Mouse (Mus musculus) urinary bladder, adult 2 months (tissue): Measurements from ENCODE around the gene Fxyd3. TPM values are rescaled to one million over a fixed set of nuclear protein-coding genes. Genes with fewer than 3 reads are reported as not detected.

Experiments
- DNase-seq: peaks from one replicate; pipeline ENCODE4 v3.0.0; 2022; ENCODE audit warnings: low spot score
- polyA plus RNA-seq: library from polyadenylated mRNA; depleted of rRNA; stranded (reverse); fragments of >200 nt; gene quantifications from 2 replicates; pipeline ENCODE4 v1.2.3, GENCODE M21; 2012

Gene Fxyd3
- polyA plus RNA-seq, 1 experiment, result 558 TPM

DNA sequence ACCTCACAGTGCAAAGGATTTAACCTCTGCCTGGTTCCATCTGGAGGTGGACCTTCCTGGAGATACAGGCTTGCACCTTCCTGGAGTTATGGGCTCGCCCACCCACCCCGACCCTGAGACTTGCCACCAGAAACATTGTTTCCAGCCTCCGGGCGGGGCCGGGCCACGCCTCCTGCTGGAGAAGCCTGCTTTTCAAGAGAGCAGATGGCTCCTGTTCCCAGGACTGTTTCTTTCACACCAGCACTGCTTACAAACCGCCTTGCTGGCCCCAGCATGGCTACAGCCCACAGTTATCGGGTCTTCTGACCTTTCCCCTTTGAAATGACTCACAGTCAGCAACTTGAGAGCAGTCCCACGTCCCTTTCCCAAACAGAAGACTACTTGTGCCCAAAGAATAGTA is 4.2 kb downstream of the Fxyd3 start:
- DNase-seq, result no peak

DNA sequence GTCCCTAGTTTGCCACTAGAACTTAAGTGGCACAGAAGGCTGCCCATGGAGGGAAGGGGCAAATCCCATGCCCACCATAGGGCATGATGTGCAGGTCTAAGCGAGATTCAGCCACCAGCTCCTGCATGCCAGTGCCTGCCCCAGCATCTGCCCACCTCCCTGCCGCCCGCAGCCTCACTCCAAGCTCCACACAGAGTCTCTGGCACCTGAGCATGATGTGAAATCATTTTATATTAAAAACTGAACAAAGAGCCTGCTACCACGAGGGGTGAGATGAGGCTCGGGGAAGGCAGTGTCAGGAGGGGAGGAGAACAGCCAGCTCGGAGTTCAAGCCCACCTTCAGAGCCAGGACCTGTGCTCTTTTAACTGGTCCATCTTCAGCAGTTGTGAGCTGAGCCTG is 6.2 kb downstream of the Fxyd3 start:
- no peak for DNase-seq

DNA sequence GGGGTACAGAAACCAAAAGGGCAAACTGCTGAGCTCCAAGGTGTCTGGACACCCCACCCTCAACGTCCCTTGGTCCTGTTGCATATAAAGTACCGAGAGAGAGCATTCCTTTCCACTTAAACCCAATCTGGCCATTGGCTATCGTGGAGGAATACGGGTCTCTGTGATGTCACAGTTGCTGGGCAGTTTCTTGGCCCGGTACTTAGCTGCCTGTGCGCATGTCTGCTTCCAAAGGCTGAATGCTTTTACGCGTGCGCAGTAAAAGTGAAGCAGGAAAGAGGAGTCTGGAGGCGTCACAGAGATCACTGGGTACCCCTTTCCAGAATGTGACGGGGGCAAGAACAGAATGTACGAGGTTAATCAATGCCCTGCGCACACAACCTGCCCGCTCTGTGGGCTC is 7.0 kb downstream of the Fxyd3 start:
- DNase-seq, result no peak

DNA sequence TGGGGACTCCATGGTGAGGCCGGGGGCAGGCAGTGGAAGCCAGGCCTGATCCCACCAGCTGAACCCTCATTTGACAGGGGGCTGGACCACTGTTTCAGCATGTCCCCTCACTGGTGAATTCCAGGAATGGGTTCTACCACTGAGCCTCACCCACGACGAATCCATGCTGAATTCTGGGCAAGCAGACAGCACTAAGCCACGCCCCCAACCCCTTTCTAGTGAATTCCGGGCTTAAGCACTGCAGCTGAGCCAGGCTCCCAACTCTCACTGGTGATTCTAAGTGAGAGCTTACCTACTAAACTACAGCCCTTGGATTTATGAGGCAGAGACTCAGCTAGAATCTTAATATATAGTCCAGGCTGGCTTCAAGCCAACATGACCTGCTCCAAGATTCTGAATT is 8.7 kb downstream of the Fxyd3 start:
- DNase-seq, result no peak

DNA sequence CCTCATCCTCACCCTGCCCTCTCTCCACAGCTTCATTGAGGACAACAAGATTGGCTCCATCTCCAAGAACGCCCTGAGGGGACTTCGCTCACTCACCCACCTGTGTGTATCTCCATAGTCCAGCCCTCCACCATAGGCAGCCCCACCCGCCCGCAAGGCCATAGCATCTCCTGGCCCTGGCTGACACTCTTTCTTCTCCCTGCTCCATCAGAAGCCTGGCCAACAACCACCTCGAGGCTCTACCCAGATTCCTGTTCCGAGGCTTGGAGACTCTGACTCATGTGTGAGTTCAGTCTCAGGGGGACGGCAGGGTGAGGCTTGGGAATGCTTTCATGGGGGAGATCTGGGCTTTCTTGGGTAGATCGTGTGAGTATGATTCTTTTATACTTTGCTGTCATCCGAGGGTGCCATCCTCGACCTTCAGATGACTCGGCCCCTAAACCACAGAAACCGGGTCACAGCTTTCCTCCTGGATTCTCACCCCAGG is 13.4 kb downstream of the Fxyd3 start:
- DNase-seq, result no peak

DNA sequence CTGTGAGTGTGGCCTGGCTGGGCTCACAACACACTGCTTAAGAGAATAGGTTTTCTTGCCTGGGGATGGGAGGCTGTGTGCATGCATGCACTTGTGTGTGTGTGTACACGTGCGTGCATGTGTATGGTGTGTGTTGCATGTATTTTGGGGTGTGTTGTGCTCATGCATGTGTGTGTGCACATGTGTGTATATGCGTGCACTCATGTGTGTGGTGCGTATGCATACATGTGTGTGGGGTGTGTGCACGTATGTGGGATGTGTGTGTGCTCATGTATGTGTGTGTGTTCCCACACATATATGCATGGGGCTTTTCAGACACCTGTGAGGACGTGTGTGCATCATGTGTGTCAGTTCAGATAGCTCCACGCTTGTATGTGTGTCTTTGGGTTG is 15.9 kb downstream of the Fxyd3 start:
- no peak for DNase-seq

DNA sequence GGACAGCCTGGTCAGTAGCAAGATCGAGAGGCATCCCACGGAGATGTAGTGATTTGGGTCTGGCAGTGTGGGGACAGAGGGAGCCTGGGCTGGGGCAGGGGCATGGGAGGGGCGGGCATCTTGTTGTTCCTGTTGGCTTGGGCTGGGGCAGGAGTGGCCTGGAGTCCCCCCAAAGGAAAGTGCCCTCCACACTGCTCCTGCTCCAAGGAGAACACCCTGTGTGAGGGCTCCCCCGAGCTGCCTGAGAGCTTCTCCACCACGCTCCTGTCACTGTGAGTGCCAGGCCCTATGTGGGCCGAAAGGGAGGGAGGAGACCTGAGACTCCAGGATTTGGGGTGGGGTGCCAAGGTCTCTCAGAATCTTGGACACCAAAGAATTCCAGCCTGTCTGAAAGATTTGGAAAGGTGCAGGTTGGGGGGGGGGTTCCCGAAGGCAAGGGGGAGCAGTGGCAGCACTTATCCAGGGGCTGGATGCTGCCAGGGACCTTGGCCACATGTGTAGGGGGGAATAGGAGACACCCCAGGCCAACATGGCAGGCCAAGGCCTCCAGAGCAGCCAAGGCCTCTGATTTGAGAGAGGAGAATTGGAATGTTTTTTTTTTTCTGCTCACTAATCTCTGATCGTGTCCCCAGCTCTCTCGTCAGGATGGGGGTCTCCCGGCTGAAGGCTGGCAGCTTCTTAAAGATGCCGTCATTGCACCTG is 16.4 kb downstream of the Fxyd3 start:
- DNase-seq, result no peak

DNA sequence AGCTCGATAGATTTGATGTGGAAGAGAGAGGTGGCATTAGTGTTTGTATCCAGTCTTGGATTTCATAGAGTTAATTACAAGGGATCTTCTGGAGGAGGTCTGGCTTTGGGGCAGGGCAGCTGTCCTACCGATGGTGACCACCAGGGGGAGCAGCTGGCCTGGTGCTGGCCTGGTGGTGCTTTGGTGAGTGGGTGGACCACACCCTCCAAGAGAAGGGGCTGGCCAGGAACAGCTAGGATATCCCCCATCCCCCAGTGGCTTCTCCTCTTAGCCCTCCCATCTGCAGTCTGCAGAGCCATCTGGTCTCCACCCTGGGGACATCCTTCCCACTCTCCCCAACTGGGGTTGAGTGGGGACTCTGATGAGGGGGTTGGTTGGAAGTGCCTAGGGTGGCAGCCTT is 17.4 kb downstream of the Fxyd3 start, which contains the start of gene Lgi4:
Gene Lgi4 (plus strand): TSS at position 235 of the 400 bp plus-strand sequence.
- peak; percentile 80 for DNase-seq

DNA sequence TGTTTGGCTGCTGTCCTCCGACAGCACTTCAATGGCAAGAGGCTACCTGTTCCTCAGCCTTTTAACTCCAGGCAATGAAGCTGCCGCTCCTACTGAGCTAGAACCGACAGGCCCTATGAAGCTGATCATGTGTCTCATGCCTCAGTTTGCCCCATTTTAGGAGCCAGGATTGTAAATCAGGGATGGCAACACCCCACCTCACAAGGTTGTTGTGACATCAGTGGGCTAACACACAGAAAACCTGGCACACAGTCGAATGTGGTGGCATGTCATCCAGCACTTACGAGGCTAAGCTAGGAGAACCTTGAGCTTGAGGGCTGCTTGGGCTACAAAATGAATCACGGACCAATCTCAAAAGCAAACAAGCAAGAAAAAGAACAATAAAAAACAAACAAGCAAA is 18.3 kb downstream of the Fxyd3 start:
- DNase-seq, result no peak

DNA sequence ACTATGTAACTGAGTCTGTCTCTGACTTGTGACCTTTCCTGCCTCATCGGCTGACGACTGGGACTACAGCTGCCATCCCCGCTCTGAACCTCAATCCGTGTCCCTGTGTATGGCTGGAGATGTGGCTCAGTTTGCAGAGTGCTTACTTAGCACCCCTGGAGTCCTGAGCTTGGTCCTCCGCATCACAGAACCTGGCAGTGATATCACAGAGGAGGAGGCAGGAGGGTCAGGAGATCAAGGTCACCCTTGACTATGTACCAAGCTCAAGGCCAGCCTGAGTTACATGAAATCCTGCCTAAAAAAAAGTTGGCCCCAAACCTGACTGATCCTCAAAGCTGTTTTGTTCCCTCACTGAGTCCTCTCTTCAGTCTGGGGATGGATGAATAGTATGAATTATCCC is 18.8 kb downstream of the Fxyd3 start:
- DNase-seq, result no peak

DNA sequence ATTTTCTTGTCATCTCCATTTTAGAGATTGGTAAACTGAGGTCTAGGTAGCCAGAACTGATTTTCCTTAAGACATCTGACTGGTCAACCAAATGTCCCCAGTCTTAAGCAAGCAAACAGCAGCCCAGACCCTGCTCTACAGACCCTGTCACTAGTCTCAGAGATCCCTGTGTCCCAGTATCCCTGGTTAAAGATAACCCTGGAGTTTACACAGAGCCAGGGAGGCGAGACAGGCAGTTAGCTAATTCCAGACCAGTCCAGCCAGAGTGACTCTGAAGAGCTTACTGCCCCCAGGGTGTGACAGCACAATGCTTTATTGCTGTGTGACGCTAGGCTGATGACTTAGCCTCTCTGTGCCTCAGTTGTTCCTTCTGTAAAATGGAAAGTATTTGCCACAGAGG is 19.4 kb downstream of the Fxyd3 start, which contains the start of gene Fxyd1:
Gene Fxyd1 (minus strand): TSS at position 129 of the 400 bp plus-strand sequence.
- no peak for DNase-seq

DNA sequence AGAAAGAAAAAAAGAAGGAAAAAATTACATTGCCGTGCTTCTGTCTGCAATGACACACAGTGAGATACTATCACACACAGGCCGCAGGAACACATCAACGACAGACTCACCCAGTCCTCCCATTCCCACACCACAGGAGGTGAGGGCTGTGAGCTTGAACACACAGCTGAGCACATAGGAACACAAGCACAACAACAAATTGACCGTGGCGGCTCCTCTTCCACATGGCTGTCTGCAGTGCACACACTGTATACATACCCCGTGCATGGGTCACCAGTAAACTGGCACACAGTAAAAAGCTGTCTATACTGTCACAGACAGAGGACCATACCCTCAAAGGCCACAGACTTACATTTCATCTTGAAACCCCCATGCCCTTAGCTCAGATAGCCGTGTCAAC is 20.1 kb downstream of the Fxyd3 start:
- DNase-seq, result no peak

DNA sequence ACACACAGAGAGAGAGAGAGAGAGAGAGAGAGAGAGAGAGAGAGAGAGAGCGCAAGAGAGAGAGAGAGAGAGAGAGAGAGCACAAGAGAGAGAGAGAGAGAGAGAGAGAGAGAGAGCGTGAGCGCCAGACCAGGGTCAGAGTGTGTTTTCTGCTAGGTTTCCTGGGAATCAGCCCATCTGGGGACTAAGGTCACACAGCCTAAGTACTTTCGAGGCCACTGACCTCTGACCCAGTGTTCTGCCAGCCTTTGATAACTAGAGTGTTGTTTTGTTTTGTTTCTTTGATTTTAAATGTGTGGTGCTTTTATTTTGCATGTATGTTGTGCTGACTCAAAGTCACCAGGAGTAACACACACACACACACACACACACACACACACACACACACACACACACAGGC is 20.6 kb downstream of the Fxyd3 start:
- no peak for DNase-seq

DNA sequence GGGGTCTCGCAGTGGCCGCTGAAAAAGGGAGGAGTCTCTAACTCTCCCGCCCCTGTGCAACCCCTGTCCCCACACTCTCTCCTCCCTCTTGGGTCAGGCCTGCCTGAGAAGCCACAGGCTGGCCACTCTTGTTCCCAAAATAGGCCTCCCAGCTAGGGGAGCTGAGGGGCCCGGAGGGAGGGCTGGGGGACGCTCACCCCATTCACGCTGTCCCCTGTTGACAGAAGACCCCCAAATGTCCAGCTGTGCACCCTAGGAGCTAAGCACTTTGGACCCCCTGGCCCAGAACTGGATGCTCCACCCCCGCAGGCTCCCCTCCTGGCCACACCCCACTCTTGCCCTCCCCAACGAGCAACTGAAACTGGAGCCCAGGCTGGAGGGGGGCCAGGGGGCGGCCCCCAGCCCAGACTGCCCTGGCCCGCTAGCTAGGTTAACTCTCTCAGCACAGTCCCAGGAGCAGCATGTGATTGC is 21.1 kb downstream of the Fxyd3 start:
- peak; percentile 72 for DNase-seq

DNA sequence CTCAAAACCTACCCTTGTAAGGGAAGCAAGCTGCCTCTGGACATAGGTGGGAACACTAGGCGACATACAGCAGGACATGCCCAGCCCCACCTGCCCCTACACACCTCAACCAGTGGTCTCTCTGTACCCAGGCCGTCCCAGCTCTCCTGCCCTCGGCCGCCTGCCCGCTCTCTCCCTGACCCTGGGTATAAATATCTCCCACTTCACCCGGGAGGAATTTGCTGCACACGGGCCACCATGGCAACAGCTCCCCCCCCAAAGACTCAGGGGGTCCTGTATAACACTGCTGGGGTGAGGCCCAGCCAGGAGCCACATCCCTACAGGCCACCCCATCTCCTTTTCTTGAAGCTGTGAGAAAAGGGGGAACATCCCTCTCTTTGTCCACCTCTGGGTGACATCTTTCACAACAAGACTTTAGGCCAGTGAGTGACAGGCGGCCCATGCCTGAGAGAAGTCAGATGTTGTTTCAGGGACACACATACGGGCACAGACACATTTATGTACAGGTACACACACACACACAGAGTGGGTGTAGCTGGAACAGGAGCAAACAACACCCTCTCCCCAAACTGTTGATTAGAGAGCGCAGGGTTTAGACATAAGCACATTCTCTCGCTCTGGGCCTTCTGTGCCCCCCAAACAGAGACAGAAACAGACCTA is 21.7 kb downstream of the Fxyd3 start:
- no peak for DNase-seq

DNA sequence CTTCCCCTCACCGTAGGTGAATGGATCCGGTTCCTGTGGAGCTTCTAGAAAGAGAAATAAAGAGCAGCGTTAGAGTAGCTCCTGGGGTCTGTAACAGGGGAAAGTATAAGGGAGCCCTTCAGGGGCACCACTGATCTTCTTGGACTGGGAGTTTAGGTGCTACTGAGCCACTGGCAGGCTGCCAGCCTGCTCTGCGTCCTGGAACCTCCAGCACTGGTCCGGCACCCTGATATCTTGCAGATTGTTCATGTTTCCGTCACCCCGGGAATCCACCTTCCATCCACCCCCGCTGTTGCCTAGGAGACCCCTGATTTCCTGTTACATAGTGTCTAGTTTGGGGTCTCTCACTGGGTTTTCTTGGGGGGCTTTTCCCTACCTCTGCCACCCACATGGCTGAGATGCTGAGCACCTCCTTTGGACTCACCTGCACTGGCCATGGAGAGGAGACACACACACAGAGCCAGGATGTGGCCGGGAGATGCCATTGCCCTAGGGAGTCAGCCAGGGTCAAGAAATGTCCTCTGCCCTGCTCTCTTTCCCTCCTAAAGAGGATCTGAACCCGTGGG is 22.5 kb downstream of the Fxyd3 start:
- DNase-seq, result no peak

DNA sequence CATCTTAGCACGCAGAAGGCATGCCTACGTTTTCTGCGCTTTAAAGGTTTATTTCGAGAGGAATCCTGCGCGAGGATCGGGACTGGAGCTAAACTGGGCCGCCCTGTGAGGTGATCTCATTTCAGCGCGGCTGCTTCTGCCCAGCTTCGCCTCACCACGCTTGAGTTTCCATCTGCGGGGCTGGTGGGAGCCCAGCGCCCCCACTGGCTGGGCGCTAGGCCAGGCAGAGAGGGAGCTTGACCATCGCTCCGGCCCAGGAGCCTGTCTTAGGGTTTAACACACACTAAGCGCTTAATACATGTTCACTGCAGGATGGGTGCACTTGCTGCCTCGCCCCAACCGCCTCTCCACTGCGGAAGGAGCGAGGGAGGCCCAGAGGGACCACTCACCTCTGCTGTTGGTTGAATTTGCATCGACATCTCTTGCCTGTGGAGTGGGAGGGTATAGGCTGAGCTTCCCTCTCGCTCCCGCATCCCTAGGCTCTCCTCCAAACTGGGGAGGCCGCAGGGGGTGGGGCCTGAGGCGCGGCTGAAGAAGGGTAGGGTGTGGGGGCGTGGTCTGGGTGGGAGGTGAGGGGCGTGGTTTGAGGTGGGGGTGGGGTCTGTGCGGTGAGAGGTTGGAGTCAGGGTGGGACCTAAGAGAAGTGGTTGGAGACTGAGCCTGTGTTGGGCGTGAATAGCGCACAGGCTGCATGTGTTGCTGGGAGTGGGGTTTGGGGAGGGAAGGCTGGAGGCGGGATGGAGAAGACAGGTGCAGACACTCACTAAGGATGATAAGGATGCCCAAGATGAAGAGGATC is 23.7 kb downstream of the Fxyd3 start:
- DNase-seq, result no peak

DNA sequence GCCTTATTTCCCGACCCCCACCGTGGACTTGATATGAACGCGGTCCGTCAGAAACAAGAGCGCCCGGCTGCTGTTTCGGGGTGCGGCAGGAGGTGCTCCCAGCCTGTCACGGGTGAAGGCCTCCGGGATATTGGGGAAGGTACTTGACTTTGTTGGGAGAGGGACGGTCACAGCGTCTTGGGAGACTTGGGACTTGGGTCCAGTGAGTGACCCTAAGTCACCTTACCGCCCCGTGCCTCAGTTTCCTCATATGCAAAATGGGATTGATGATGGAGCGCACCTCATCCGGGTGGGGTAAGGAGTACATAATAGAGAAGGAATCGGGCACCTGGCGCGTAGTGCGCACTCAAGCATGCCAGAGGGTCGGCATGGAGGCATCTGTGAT is 24.3 kb downstream of the Fxyd3 start:
- DNase-seq, result no peak

DNA sequence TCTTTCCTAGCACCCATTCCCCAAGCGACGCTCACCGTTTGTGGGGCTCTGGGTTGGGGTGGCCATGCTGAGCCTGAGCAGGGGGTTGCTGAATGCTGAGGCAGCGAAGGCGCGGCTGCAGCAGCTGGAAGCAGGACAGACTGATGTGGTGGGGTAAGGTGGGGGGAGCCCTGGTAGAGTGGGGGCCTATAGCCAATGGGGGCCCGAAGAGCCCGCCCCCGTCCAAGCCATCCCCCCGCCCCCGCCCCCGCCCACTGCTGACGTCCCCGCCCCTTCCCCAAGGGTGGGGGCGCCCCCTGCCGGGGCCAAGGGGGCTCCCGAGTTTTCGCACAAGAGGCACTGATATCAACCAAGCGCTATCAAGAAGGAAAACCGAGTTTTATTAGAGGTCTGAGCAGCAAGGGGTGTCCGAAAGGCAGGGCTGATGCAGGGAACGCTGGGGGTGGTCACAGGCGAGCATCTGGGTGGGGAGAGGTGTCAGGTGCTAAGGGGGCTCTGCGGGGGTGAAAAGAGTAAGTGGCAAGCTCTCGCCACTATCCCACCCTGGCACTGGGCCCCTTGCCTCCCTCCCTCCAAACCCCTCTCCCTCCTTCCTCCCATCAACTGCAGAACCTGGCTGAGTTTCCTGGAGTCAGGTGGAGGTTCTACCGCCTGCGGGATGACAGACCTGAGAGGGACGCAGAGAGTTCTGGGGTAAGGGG is 25.0 kb downstream of the Fxyd3 start, which contains the start of gene Fxyd7:
Gene Fxyd7 (minus strand): TSS at position 147 of the 701 bp plus-strand sequence.
- DNase-seq, result no peak

DNA sequence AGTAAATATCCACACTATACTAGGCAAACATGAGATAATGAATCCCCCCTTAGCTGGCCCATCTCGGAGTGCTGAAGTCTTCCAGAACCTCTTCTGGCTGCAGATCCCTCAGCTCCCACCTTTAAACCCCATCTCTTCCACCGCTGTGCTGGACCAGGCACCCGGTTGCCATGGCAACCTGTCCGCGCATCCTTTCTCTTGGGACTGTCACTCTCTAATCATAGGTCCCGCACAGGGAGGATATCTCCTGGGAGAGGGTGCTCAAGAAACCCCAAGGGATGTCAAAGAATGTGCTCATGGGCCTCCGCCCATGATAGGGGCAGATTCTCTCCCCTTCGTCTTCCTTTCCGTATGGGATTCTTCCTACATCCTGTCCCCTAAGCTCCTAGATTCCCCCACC is 25.6 kb downstream of the Fxyd3 start:
- DNase-seq, result no peak

DNA sequence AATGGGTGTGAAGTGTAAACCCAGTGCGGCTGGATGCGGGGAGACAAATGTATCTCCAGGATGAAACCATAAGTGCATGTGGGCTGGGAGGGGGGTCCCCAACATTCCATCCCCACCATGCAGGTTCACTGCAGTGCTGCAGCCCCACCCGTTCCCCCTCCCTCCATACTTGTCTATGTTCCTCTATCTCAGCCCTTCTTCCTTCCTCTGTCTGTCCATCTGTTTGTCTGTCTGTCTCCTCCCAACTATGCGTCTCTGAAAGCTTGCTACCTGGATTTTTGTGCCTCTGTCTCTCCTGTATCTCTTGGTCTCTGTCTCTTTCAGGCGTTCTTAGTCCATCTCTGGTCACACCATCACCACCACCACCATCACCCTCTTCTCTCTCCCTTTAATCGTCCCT is 26.0 kb downstream of the Fxyd3 start:
- DNase-seq, result no peak
